Mouse (Mus musculus): ENCODE results near the gene Eml6.

- TF ChIP-seq CTCF (IDR thresholded peaks at IDR 0.05; ENCODE audit: control insufficient read depth, insufficient read depth, low read length): no peak
- TF ChIP-seq POLR2A (IDR thresholded peaks at IDR 0.05; ENCODE audit: borderline replicate concordance, control insufficient read depth, low read depth, low read length): no peak
Measured at GRCm38 (mm10) chr11:29787473-29787872, 238.4 kb downstream of the Eml6 start.

Data from bone marrow, adult 2 months (tissue).